Mouse (Mus musculus) heart, embryonic 14.5 days (tissue): ENCODE measurements around the gene Ccdc124. TPM values are rescaled to one million over a fixed set of nuclear protein-coding genes. Genes with fewer than 3 reads are reported as not detected.

Experiments
- microRNA-seq: library from miRNA; unstranded; fragments of <30 nt; microRNA quantifications from one replicate; pipeline ENCODE4, GENCODE M21; 2016
- polyA plus RNA-seq: library from polyadenylated mRNA; unstranded; fragments of >200 nt; fragmentation: Nextera tagmentation; extraction: Ambion mirVana; gene quantifications from 2 replicates; pipeline ENCODE4 v1.2.1, GENCODE M21; 2014

The Ccdc124 gene
- polyA plus RNA-seq, 1 experiment from 2014 or later = 78.5 TPM

Small RNA genes lying within 50 kb of the gene (microRNA-seq; reads per million reads assigned to microRNA genes)
- not detected for gene Mir7067

Other genes with a start within 250 kb of the Ccdc124 start
- gene Gdf15, start 241.5 kb downstream of the Ccdc124 start, polyA plus RNA-seq = 1.1 TPM in 2 replicates
- gene Pgpep1, start 213.5 kb downstream of the Ccdc124 start, polyA plus RNA-seq = 39.7 and 46.6 TPM in 2 replicates
- gene Lsm4, start 200.7 kb downstream of the Ccdc124 start, polyA plus RNA-seq = 316 and 334 TPM in 2 replicates
- 122 and 137 TPM in 2 replicates for gene Jund, start 175.0 kb downstream of the Ccdc124 start, polyA plus RNA-seq
- not detected in 2 replicates for gene Iqcn, start 170.5 kb downstream of the Ccdc124 start, polyA plus RNA-seq
- gene Gm3336, start 155.4 kb downstream of the Ccdc124 start, polyA plus RNA-seq = not detected in 2 replicates
- gene Pde4c, start 150.2 kb downstream of the Ccdc124 start, polyA plus RNA-seq = 0.08 and 0.23 TPM in 2 replicates
- 24.1 and 25.7 TPM in 2 replicates for gene Rab3a, start 119.3 kb downstream of the Ccdc124 start, polyA plus RNA-seq
- gene Mpv17l2, start 113.0 kb downstream of the Ccdc124 start, polyA plus RNA-seq = 44.0 and 47.4 TPM in 2 replicates
- 23.1 and 26.7 TPM in 2 replicates for gene Pik3r2, start 97.2 kb downstream of the Ccdc124 start, polyA plus RNA-seq
- 6.7 and 9.4 TPM in 2 replicates for gene Mast3, start 68.9 kb downstream of the Ccdc124 start, polyA plus RNA-seq
- gene Il12rb1, start 65.5 kb downstream of the Ccdc124 start, polyA plus RNA-seq = 0.09 TPM in 1 of 2 replicates, not detected in the other
- 2.5 and 2.8 TPM in 2 replicates for gene Arrdc2, start 34.2 kb downstream of the Ccdc124 start, polyA plus RNA-seq
- 1.8 and 2.2 TPM in 2 replicates for gene Kcnn1, start 10.7 kb downstream of the Ccdc124 start, polyA plus RNA-seq
- gene Slc5a5, start 18.8 kb upstream of the Ccdc124 start, polyA plus RNA-seq = not detected in 2 replicates
- gene Rpl18a, start 23.5 kb upstream of the Ccdc124 start, polyA plus RNA-seq = 3,308 and 3,796 TPM in 2 replicates
- gene Map1s, start 32.0 kb upstream of the Ccdc124 start, polyA plus RNA-seq = 24.8 and 29.9 TPM in 2 replicates